Mouse (Mus musculus) heart, adult 2 months (tissue): ENCODE data around the gene Mfsd12. TPM values are rescaled to one million over a fixed set of nuclear protein-coding genes. Genes with fewer than 3 reads are reported as not detected.
A peak's percentile ranks its signal among the peaks of the same experiment; 100 is the strongest.

Experiments
- DNase-seq, 2 experiments: peaks; one replicate each; pipeline ENCODE4 v3.0.0; 2021
- H3K27ac ChIP-seq: fragments of 200-600 bp; 2 replicates; pipeline ENCODE4 v1.8.1; 2022
- H3K27me3 ChIP-seq: fragments of 200-500 bp; 2 replicates; pipeline ENCODE4 v1.6.1; 2012; ENCODE audit warnings: mild to moderate bottlenecking, low read length, inconsistent platforms, mixed read lengths; ENCODE audit not compliant: control insufficient read depth, insufficient read depth
- H3K36me3 ChIP-seq: fragments of 200-500 bp; 2 replicates; pipeline ENCODE4 v1.6.1; 2012; ENCODE audit warnings: low read length, inconsistent platforms; ENCODE audit not compliant: control insufficient read depth, insufficient read depth
- H3K4me1 ChIP-seq: fragments of 200-500 bp; 2 replicates; pipeline ENCODE4 v1.6.1; 2011; ENCODE audit warnings: low read length; ENCODE audit not compliant: control insufficient read depth, insufficient read depth
- H3K4me3 ChIP-seq: fragments of 200-600 bp; 2 replicates; pipeline ENCODE4 v1.8.1; 2022
- H3K79me2 ChIP-seq: fragments of 200-500 bp; replicated peaks from 2 replicates; pipeline ENCODE4 v1.6.1; 2012; ENCODE audit warnings: mild to moderate bottlenecking, inconsistent platforms, low read length, moderate library complexity, mixed read lengths; ENCODE audit not compliant: control insufficient read depth, insufficient read depth
- H3K9ac ChIP-seq: fragments of 200-500 bp; 2 replicates; pipeline ENCODE4 v1.6.1; 2012; ENCODE audit warnings: low read depth, mild to moderate bottlenecking, control low read depth, inconsistent platforms, low read length, mixed read lengths
- CTCF ChIP-seq: fragments of 200-600 bp; IDR thresholded peaks from 2 replicates; pipeline ENCODE4 v1.8.1; 2022; ENCODE audit warnings: antibody characterized with exemption, mild to moderate bottlenecking, moderate library complexity
- EP300 ChIP-seq: fragments of 200-500 bp; IDR thresholded peaks from 2 replicates; pipeline ENCODE4 v1.6.1; 2011; ENCODE audit warnings: low read depth, low read length, control low read depth; ENCODE audit not compliant: insufficient read depth
- POLR2A ChIP-seq: fragments of 200-500 bp; IDR thresholded peaks from 2 replicates; pipeline ENCODE4 v1.6.1; 2011; ENCODE audit warnings: mild to moderate bottlenecking, low read depth, low read length, control low read depth; ENCODE audit not compliant: insufficient read depth
- WGBS: fragments of 180-500 bp; shearing (Covaris S2); methylation state at CpG from one replicate; pipeline ENCODE4 v1.1.7; 2018; 5-methylcytosine and 5-hydroxymethylcytosine counted together
- intact Hi-C: fragments of 180-260 bp; cut with DNase I; formaldehyde crosslinking; loops from one replicate; pipeline ENCODE4 v1.15.1; 2025
- polyA plus RNA-seq: library from polyadenylated mRNA; depleted of rRNA; stranded (reverse); fragments of >200 nt; gene quantifications from 2 replicates; pipeline ENCODE4 v1.2.3, GENCODE M21; 2012
- total RNA-seq, 2 experiments: library from RNA; stranded (reverse); gene quantifications; 2 replicates each; pipeline ENCODE4 v1.2.3; 2021

Gene Mfsd12
- total and polyA plus RNA-seq, 3 experiments = 9.6 to 11.1 (median 10.6) TPM

DNA sequence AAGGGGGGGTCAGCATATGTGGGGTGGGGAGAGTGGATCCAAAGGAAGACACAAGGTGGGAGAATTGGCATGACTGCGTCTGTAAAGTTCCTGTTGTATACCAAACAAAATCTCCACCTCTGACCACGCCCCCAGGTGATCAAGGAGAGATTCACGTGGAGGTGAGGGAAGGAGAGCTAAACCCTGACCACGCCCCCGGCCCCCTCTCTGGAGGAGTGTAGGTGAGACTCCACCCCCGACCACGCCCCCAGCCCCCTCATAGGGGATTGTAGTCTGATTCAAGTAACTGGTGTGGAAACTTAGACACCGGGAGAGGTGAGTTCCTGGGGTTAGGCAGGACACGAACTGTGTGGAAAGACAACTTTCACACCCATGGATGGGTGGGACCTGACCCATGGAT is 46.8 kb downstream of the Mfsd12 start:
- H3K27me3 ChIP-seq = no peaks in the 10 kb centered on the region
- no peak overlapping the region for H3K4me3 ChIP-seq
- TF ChIP-seq POLR2A (no peak), EP300 (no peak), CTCF (no peak)
- peaks cover 33% of the 10 kb centered on the region for H3K4me1 ChIP-seq
- no peaks in the 10 kb centered on the region for H3K79me2 ChIP-seq
- peaks cover 9% of the 10 kb centered on the region for H3K36me3 ChIP-seq
- no peak overlapping the region for H3K9ac ChIP-seq
- DNase-seq = no peak
- intact Hi-C loops = loop anchor here (2.0 kb wide), 1 partner anchor 13 kb away; no protein-coding TSS in a partner anchor
- WGBS = 51% methylated on average over 9 of the region's 9 CpGs
- H3K27ac ChIP-seq = peak overlapping the region; percentile 68; the same call in 1 of the 2 replicates

DNA sequence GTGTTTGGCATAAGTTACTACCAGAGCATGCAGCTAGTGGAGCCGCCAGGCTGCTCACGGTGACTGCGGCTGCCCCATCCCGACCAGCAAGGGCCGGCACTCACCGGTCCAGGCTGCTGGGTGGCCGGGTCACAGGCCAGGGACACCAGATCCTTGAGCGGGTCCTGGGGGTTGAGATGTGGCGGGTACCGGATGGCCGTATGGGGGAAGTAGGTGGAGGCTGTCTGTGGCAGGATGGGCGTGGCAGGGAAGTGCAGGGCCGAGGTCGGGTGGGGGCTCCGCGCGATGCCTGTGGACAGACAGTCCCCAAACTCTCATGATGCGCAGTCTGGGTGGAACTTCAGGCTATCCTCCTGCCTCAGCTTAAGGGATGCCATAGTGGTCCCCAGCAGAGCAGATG is 47.4 kb downstream of the Mfsd12 start:
- WGBS = 42% methylated on average over 18 of the region's 18 CpGs
- Histone ChIP-seq H3K4me3 (no peak overlapping the region), H3K4me1 (peaks cover 36% of the 10 kb centered on the region), H3K9ac (peak overlapping the region; percentile 10; the same call in 1 of the 2 replicates), H3K79me2 (no peaks in the 10 kb centered on the region), H3K27ac (peak overlapping the region; percentile 68), H3K27me3 (no peaks in the 10 kb centered on the region), H3K36me3 (peaks cover 11% of the 10 kb centered on the region)
- peak in 1 of 2 experiments; percentile 71 for DNase-seq
- no peak for TF ChIP-seq CTCF
- TF ChIP-seq EP300 = 0 out of 2 replicates have a peak, but pooled peaks have one; percentile 20
- intact Hi-C loops = loop anchor here (2.0 to 5.0 kb wide), 2 partner anchors 14 to 38 kb away; no protein-coding TSS in a partner anchor

DNA sequence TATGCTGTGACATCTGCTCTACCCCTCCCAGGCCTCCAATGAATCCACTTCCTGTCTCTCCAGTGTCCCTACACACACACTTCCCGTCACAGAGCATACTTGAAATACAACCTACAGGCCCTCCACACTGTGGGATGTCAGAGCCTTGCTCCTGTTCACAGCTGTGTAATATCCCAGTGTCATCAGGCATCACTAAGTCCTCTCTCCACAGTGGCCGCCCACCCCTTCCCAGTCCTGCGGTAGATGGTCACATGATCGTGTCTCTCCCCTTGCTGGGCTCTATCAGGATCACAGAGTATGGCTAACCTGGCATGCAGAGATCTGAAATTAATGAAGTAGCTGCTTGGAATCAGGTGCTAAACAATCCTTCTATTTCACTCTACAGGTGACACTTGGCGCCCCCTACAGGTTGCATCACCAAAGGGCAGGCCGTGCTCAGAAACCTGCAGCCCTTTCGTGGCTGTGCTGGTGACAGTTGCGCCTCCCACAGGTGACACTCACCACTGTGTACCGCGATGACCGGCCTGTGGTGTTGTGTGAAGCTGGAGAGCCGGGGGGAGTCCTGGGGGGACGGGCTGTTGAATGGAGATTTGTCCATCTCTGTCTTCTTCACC is 48.4 kb downstream of the Mfsd12 start:
- peak; percentile 64 to 73 for DNase-seq
- Histone ChIP-seq H3K27me3 (no peaks in the 10 kb centered on the region), H3K4me1 (peaks cover 45% of the 10 kb centered on the region), H3K27ac (peak overlapping the region; percentile 91), H3K79me2 (no peaks in the 10 kb centered on the region), H3K9ac (no peak overlapping the region), H3K4me3 (no peak overlapping the region), H3K36me3 (peaks cover 11% of the 10 kb centered on the region)
- intact Hi-C loops = loop anchor here (2.0 to 5.0 kb wide), 2 partner anchors 15 to 37 kb away; no protein-coding TSS in a partner anchor
- peak; percentile 88 for TF ChIP-seq CTCF
- TF ChIP-seq POLR2A = no peak
- TF ChIP-seq EP300 = 0 out of 2 replicates have a peak, but pooled peaks have one; percentile 33
- 53% methylated on average over 13 of the region's 13 CpGs for WGBS

DNA sequence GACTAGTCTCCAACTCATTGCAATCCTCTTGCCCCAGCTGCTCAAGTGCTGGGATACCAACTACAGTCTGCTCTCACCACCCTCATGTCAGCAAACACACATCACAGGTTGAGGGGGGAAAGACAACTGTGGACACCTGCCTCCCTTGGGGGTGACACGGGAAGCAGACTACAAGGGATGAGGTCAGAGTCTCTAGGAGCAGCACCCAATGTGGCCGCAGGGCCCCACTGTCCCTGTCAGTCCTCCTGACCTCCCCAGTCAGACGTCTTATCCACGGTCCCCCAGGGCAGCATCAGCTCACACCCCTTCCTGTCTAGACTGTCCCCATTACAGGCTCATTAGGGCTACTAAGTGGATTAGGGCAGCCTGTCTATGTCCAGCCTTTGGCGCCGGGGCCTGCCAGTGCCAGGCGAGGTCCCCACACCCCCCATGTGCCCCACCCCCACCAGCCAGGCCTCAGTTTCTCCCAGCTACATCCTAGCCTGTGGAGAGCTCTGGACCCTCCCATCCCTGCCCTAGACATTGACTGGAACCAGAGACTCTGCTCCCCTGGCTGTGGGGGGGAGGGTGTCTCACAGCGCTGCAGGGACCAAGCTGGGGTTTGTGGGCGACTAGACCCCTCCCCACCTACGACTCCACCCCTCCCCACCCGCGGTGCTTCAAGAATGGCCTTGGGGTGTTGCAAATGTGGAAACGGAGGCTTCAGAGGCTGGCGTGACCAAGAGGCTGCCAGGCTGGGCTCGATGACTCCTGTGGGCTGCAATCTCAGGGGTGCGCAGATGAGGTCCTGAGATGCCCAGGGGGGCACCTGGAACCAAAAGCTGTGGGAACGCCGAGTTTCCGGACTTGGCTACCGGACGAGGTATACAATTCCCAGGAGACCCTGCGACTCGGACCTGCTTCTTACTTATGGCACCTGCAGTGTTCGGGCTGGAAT is 49.5 kb downstream of the Mfsd12 start:
- Histone ChIP-seq H3K9ac (peak overlapping the region; percentile 46), H3K4me1 (peaks cover 44% of the 10 kb centered on the region), H3K27ac (peak overlapping the region; percentile 91), H3K79me2 (no peaks in the 10 kb centered on the region), H3K36me3 (peaks cover 11% of the 10 kb centered on the region), H3K4me3 (peak overlapping the region; percentile 25), H3K27me3 (no peaks in the 10 kb centered on the region)
- TF ChIP-seq POLR2A (no peak), CTCF (no peak), EP300 (no peak)
- DNase-seq = no peak
- intact Hi-C loops = loop anchor here (5.0 kb wide), 1 partner anchor 36 kb away; no protein-coding TSS in a partner anchor
- WGBS = 36% methylated on average over 24 of the region's 24 CpGs

DNA sequence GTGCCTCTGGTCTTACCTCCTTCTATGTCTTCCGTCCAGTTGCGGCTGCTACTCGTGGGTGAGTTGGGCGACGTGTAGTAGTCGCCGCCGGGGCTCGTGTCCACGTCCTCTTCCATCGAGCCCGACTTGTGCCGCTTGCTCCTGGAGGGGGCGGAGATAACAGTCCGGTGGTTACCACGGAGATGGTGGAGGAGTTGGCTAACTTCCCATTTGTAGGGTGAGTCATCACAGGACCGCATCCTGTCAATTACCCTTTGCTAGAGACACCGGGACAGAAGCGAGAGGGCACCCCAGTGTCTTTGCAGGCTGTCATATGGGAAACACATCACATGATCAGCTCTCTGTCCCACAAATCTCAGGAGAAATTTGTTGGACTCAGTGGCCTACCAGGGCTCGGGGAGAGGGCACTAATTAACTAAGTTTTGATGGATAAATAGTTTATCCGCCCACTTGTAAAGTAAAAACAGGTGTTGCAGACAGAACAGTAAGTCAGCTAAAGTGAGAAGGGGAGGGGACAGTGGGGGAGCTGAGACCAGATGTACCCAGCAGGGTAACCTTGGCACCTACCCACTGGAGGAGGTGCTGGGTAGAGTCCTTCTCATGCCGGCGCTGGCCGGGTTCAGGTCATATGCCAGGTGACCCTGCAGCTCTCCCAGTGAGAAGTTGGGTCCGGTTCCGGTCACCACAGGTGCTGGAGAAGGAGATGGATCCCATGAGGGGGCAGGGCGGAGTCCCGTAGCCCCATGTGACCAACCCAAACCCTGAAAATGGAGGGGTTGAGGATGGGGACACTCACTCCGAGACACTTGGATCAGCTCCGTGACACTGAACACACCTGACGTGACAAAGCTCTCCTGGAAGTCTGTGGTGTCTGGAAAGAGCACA is 50.5 kb downstream of the Mfsd12 start:
- H3K27me3 ChIP-seq = no peaks in the 10 kb centered on the region
- H3K4me3 ChIP-seq = peak overlapping the region; percentile 25
- DNase-seq = peak; percentile 80 to 91
- intact Hi-C loops = loop anchor here (5.0 kb wide), 1 partner anchor 35 kb away; no protein-coding TSS in a partner anchor
- peak overlapping the region; percentile 46 for H3K9ac ChIP-seq
- H3K27ac ChIP-seq = peak overlapping the region; percentile 91
- H3K36me3 ChIP-seq = peaks cover 17% of the 10 kb centered on the region
- TF ChIP-seq CTCF (peak; percentile 26), EP300 (peak; percentile 83), POLR2A (0 out of 2 replicates have a peak, but pooled peaks have one; percentile 42)
- peaks cover 49% of the 10 kb centered on the region for H3K4me1 ChIP-seq
- WGBS = 20% methylated on average over 31 of the region's 31 CpGs
- H3K79me2 ChIP-seq = no peaks in the 10 kb centered on the region
